Mouse (Mus musculus) heart, adult 18-20 months (tissue): ENCODE results near the gene Notch1. TPM values are rescaled to one million over a fixed set of nuclear protein-coding genes. Genes with fewer than 3 reads are reported as not detected.

Experiments used
- DNase-seq, 2 experiments: peaks; one replicate each; pipeline ENCODE4 v3.0.0; 2021 to 2022; ENCODE audit warnings: mixed read lengths in 1 of 2
- total RNA-seq, 2 experiments: library from RNA; stranded (reverse); gene quantifications; 2 replicates each; pipeline ENCODE4 v1.2.3; 2021

The Notch1 gene
- total RNA-seq, 2 experiments from 2014 or later: 29.8 to 30.5 TPM

- no peak for DNase-seq
These were observed 15.7 kb downstream of the Notch1 start for GRCm38 (mm10) chr2:26500599-26501370.

DNA sequence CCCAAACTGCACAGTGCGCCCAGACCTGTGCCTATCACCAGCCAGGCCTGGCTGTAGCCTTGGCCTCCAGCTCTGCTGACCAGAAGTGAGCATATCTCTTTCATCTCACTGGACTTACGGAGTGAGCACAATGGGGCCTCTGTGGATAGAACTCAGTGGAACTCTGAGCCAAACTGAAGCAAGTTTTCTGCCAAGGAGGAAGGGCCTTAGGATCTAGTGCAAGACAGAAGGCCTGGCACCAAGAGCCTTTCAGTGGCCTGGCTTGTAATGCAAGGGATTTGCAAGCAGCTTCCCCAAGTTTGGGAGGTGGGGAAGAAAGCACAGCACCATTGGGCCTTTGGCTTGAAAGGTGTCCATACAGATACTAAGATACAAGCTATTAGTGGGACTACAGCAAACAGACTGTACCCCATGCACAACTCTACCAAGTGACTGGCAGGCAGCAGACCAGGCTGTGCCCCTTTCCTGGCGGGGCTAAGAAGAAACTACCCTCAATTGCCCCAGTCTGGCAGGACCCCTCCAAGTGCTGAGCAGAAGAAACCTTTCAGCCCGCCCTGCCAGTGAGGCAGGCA lies 16.4 kb downstream of the Notch1 start:
- peak in 1 of 2 experiments; percentile 62 for DNase-seq

GRCm38 (mm10) chr2:26498694-26499093 lies 17.8 kb downstream of the Notch1 start:
- DNase-seq: peak in 1 of 2 experiments; percentile 29

DNA sequence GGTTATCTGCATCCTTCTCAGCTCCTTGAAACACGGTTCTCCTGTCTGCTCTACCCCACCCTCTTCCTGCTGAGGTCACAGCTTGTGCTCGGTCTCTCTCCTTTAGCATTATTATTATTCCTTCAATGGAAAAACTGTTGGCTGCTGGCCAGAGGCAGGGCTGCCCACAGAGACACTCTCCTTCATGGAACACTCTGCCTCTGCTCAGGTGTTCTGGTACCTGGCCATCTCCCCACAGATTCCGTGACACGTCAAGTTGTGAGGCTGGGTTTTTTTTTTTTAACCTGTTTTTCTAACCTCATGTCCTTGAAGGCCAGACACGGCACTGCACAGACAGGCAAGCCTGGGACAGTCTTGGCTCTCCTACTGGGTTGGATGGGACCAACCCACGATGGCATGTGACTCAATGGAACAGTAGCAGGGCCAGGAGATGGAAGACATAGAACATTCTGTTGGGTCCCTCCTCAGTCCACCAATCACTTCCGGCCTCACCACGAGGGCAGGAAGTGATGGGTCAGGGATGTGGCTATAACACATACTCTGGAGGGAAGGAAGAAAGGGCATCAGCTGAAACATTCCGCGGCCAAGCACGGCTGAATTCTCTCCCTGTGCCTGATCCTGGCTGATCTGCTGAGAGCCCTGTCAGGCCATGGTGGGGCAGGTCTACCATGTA lies 18.5 kb downstream of the Notch1 start:
- peak; percentile 75 to 81 for DNase-seq

GRCm38 (mm10) chr2:26496451-26496850 lies 20.0 kb downstream of the Notch1 start:
- no peak for DNase-seq

DNA sequence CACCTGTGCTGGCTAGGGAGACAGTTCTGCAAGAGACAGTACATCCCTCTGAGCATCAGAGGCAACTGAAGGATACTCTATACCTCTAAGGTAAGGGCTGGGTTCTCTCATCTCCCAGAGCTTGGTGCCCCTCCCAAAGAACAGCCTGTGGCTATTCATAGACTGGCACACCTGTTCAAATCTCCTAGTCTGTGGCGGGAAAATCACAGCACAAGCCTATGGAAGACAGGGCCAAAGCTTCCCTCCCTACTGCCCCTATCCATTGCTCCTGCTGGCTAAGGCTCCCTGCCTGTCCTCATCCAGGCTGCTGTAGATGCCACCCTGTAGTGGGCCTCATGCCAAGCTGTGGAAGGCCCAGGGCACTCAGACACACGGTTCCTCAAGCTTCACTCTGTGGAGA lies 20.8 kb downstream of the Notch1 start:
- DNase-seq: no peak

DNA sequence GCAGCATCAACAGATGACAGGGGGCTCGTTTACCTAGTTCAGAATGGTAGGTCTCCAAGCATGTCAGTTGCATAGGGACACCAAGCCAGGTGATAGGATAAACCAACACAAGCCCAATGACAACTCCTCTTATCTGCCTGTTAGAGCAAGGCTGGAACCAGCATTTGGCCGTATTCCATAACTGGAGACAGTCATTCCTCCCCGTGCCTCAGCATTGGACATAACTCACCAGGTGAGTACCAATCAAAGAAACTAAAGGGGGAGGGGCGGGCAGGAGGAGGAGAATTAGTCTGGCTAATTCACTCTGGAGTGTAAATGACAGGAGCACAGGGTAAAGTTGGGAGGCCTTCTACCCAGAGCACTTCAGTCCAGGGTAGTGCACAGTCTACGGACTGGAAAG lies 21.5 kb downstream of the Notch1 start:
- no peak for DNase-seq

GRCm38 (mm10) chr2:26494396-26494795 lies 22.1 kb downstream of the Notch1 start:
- peak in 1 of 2 experiments; percentile 63 for DNase-seq

DNA sequence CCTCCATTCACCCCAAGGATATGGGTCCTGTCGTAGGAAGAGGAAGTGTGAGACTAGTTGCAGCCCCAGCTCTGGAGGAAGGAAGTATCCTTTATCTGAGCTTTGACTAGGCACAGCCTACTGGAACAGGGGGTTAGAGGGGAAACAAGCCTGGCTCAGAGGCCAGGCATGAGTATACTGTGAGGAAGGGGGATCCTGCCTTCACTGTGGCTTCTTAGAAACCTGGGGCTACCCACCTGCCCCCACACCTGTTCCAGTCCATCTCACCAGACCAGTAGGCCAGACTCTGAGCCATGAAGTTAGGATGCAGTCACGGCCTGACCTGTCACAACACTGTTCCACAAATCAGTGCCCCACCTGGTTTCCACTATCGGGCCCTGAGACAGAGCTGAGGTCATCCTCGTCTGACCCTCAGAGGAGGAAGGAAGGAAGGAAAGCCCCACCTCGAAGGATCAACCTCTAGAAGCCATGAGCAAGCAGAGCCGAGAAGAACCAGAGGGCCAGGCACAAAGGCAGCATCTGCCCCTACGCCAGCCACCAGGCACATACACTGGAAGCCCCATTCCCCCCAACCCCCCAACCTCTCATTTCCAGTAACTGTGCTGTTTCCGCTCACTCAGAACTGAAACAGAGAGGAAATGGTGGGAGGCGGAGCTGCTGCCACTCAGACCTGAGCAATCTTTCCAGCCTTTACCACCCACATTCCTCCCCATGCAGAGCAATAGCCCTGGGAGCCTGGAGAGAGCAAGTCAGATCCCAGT lies 23.3 kb downstream of the Notch1 start:
- peak in 1 of 2 experiments; percentile 72 for DNase-seq

- peak in 1 of 2 experiments; percentile 83 for DNase-seq
These were observed 25.6 kb downstream of the Notch1 start for GRCm38 (mm10) chr2:26490760-26491301.

- no peak for DNase-seq
These were observed 27.8 kb downstream of the Notch1 start for GRCm38 (mm10) chr2:26488535-26489135.

DNA sequence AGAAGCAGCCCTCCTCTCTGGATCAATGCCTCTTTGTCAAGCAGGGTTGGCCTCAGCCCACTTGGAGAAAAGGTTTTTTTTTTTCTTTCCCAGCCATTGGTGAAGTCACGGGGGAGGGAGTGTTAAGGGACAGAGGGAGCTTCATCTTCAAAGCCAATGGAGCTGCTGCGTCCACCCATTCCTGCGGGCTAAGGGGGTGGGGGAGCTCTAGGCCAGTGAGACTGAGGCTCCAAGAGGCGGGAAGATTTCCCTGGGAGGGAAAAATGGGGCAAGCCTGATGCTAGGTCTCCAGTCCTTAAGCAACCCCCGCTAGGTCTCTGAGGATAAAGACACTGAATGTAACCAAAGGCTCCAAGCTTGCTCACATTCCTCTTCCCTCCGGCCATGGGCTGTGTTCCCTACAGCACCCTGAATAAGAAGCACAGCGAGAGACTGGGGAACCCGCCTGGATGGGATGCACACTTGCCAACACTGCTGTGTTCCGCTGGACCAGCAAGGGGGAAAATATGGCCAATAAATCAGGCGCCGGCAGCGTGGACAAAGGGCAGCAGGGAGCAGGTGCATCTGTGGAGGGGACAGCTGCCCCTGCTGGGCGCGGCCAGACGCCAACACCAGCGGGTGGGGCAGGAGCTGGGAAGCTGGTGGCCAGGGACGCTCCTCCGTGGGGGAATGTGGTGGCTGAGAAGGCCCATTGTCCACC lies 29.0 kb downstream of the Notch1 start:
- peak in 1 of 2 experiments; percentile 69 for DNase-seq

- DNase-seq: peak in 1 of 2 experiments; percentile 60
These were observed 29.6 kb downstream of the Notch1 start for GRCm38 (mm10) chr2:26486835-26487321.

- no peak for DNase-seq
These were observed 30.1 kb downstream of the Notch1 start for GRCm38 (mm10) chr2:26486264-26486810.

- DNase-seq: no peak
These were observed 30.8 kb downstream of the Notch1 start for GRCm38 (mm10) chr2:26485710-26486109.

GRCm38 (mm10) chr2:26485278-26485677 lies 31.2 kb downstream of the Notch1 start:
- DNase-seq: no peak

DNA sequence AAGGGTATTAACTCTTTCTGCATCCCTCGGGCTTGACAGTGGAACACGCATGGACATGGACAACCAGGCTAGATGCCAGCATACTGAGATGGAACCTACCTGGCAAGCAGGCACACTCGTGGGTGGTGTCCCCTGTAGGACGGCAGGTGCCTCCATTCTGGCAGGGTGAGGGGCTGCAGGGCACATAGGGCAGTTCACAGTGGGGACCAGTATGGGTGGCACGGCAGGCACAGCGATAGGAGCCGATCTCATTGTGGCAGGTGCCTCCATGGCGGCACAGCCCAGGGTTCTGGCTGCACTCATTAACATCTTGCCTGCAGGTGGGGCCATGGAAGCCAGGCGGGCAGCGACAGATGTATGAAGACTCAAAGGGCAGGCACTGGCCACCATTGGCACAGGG lies 32.3 kb downstream of the Notch1 start:
- no peak for DNase-seq

DNA sequence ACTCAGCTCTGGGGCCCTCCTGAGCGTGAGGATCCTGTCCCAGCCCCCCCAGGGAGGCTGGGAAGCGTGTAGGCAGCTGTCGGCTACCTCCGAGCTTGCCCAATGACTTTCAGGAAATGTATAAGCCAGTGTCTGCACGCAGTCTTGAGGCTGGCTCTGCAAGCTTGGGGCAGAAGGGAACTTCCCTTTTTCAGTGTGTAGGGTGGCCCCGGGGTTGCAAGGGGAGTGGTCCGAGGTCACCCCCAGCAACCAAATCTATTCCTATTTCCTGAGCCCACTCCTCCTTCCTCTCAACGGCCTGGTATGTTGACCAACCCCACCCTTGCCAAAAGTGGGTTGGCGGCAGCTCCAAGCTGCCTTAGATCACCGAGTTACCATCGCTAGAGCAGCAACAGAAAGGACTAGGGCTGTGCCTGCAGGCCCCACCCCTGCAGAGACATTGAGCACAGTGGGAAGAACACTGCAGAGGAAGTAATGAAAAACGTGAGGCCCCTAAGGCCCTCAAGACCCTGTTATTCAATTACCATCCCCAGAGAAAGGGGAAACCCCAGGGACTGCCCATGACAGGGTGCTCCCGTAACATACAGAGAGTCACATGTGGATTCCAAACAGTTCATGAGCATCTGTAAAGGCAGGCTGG lies 33.1 kb downstream of the Notch1 start:
- peak in 1 of 2 experiments; percentile 69 for DNase-seq

DNA sequence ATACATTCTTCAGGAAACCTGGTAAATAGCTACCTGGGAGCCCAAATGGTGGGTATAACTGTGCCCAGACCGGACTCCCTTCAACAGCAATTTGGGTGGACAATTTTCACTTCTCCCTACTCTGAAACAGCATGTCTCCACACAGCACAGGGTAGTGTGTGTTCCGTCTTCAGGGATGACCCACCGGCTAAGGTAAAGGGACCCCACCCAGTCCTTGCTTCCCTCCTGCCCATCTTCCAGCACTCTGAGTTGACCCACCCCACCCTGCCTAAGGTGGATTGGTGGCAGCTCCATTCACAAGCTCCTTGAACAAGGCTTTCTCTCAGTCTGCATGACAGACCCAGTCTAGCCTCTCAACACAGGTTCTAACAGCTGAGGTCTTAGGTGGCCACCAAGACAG lies 33.6 kb downstream of the Notch1 start:
- no peak for DNase-seq
